Mouse (Mus musculus) frontal cortex, postnatal 36 days (tissue): ENCODE data around the gene Arl10.

ENCODE experiments used
- DNase-seq, 2 experiments: peaks; one replicate each; pipeline ENCODE4 v3.0.0; 2022; ENCODE audit warnings: low spot score in 2 of 2

Arl10 gene

GRCm38 (mm10) chr13:54616307-54616706, 41.5 kb downstream of the Arl10 start:
- no peak for DNase-seq

GRCm38 (mm10) chr13:54616998-54617397, 42.2 kb downstream of the Arl10 start:
- DNase-seq: no peak

DNA sequence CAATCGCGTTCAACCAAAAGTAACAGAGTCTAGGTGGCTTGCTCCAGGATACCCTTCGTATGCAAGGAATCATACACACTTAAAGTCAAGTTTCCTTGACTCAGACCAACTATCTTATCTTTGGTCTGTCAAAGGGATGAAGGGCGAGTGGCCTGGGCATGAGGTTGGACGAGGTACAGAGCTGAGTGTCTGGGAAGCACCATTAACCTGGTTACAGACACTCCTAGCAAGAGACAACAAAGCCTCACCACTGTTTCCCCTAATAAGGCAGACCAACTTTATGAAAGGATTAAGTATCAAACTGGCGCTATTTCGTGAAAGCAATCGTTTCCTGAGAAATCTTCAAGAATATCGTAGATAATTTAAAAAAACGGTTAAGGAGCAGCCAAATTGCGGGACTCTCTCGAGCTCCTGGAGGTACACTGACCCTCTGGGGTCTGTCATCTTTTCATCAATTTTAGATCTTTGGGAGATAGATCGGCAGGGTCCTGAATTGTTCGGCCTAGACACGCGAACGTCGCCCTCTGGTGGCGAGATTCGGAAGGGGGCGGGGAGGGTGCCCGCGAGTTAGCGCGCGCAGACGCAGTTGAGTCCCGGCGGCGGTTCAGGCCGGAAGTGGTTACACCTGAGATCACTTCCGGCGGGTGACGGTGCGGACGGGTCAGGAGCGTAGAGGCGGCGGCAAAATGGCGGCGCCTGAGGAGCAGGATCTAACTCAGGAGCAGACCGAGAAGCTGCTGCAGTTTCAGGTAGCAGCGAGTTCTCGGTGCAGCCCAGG, 46.5 kb downstream of the Arl10 start, which contains the start of gene Faf2:
Faf2 (plus strand) TSS at position 630 of the 778 bp plus-strand sequence.
- peak; percentile 99 to 100 for DNase-seq

GRCm38 (mm10) chr13:54621960-54622521, 47.2 kb downstream of the Arl10 start:
- no peak for DNase-seq

- no peak for DNase-seq
These were observed 54.3 kb downstream of the Arl10 start for GRCm38 (mm10) chr13:54629128-54629527.
